Mouse (Mus musculus): ENCODE measurements around the gene Yy1. TPM values are rescaled to one million over a fixed set of nuclear protein-coding genes. Genes with fewer than 3 reads are reported as not detected.

Gene Yy1
- polyA plus RNA-seq, 1 experiment, result 22.1 TPM

DNA sequence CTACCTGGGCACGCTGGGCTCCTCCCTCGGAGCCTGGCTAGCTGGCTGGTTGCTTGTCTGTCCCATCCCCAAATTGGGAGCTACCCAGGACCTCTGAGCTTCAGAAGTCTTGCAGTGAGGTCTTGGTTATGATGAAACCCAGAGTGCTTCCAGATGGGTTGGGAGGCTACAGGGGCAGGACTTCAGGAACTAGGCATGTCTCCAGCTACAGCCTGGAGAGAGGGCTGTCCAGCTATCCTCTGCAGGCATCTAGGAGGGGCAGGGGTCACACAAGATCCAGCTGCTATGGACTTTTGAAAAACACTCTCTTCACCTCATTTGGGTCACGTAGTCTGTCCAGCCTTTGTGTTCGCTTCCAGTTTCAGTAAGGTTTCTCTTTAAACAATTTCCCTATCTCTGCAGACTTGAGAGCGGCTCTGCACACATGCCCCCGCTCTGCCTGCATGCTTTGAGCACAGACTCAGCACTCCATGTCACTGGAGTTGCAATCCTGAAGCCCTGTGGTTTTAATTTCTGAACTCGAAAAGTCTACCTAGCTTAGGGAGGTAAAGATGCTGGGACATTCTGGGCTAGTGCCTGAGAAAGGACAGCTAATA is 64.9 kb downstream of the Yy1 start:
- TF ChIP-seq CTCF (IDR thresholded peaks at IDR 0.05; ENCODE audit: extremely low read depth, insufficient read depth, low read length), result no peak
- TF ChIP-seq POLR2A (IDR thresholded peaks at IDR 0.05; ENCODE audit: extremely low read depth, insufficient read depth, low read length), result no peak
- Histone ChIP-seq H3K4me3 (ENCODE audit: insufficient read depth, low read length) (no peak overlapping the region), H3K4me1 (ENCODE audit: control insufficient read depth, insufficient read depth, low read length) (no peaks in the 10 kb centered on the region), H3K27ac (ENCODE audit: insufficient read depth, low read length) (no peak overlapping the region)

DNA sequence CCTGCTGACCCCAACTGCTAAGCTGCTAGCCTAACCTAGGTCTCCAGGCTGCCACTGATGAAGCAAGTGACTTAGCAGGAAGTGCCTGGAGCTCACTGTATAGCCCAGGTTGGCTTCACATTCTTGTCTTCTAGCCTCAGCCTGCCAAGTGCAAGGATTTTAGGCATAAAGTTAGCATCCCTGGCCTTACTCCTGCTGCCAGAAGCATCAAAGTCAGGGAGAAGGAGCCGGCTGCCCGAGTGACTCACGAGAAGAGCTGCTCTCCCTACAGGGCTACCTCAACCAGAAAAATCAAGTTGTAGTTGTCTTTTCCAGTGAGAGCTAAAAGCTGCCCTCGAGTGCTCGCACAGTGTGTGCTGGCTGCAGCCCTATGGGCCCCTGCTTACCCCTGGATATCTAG is 65.7 kb downstream of the Yy1 start:
- no peaks in the 10 kb centered on the region for H3K4me1 ChIP-seq (ENCODE audit: control insufficient read depth, insufficient read depth, low read length)

DNA sequence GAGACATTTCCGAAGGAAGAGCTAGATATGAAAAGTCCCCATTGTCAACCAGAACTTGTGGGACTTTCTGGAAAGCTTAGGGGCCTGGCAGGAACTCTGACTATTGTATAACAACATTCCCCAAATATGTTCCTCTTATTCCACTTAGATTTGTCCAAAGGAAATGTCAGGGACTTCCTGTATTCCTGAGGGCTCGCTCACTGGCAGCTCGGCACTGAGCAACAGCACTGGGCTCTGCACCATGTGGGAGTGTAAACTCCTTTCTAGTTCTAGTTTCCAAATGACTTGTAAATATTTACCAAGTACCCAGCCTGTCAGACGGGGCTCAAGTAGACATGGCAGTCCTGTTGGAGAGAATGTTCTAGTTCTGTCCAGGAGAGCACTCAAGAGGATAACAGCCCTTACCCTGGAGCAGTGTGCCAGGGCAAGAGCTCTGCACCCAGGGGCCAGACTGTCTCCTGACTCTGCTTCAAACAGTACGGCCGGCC is 72.3 kb downstream of the Yy1 start:
- TF ChIP-seq POLR2A (IDR thresholded peaks at IDR 0.05; ENCODE audit: extremely low read depth, insufficient read depth, low read length) (no peak), CTCF (IDR thresholded peaks at IDR 0.05; ENCODE audit: extremely low read depth, insufficient read depth, low read length) (no peak)
- Histone ChIP-seq H3K27ac (ENCODE audit: insufficient read depth, low read length) (no peak overlapping the region), H3K4me3 (ENCODE audit: insufficient read depth, low read length) (no peak overlapping the region), H3K4me1 (ENCODE audit: control insufficient read depth, insufficient read depth, low read length) (no peaks in the 10 kb centered on the region)

More for the DNA sequence above, 65.7 kb downstream of the Yy1 start:
- H3K4me3 ChIP-seq (ENCODE audit: insufficient read depth, low read length), result no peak overlapping the region
- TF ChIP-seq CTCF (IDR thresholded peaks at IDR 0.05; ENCODE audit: extremely low read depth, insufficient read depth, low read length), result no peak
- no peak for TF ChIP-seq POLR2A (IDR thresholded peaks at IDR 0.05; ENCODE audit: extremely low read depth, insufficient read depth, low read length)
- H3K27ac ChIP-seq (ENCODE audit: insufficient read depth, low read length), result no peak overlapping the region

DNA sequence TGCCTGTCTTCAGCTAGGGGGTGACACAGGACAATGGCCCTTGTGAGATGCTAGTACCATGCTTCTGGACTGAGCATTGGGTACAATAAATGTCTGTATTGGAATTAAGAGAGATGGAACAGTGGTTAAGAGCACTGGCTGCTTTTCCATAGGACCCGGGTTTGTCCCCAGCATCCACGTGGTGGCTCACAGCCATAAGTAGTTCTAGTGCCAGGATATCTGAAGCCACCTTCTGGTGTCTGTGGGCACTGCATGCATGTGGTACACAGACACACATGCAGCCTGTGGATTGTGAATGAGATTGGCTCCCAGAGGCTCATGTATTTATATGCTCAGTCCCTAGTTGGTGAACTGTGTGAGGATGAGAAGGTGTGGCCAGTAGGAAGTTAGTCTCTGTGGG is 76.8 kb downstream of the Yy1 start:
- H3K4me3 ChIP-seq (ENCODE audit: insufficient read depth, low read length), result no peak overlapping the region
- no peak for TF ChIP-seq POLR2A (IDR thresholded peaks at IDR 0.05; ENCODE audit: extremely low read depth, insufficient read depth, low read length)
- peak; percentile 15; the same call in 1 of the 2 replicates for TF ChIP-seq CTCF (IDR thresholded peaks at IDR 0.05; ENCODE audit: extremely low read depth, insufficient read depth, low read length)
- no peak overlapping the region for H3K27ac ChIP-seq (ENCODE audit: insufficient read depth, low read length)
- no peaks in the 10 kb centered on the region for H3K4me1 ChIP-seq (ENCODE audit: control insufficient read depth, insufficient read depth, low read length)

Other genes starting within 250 kb of the Yy1 start
- 178 and 187 TPM in 2 replicates for gene Evl, start 238.3 kb upstream of the Yy1 start, polyA plus RNA-seq (2012; rRNA removed)
- 8.5 and 9.4 TPM in 2 replicates for gene Degs2, start 90.7 kb upstream of the Yy1 start, polyA plus RNA-seq (2012; rRNA removed)
- 17.4 and 18.0 TPM in 2 replicates for gene Slc25a29, start 42.9 kb downstream of the Yy1 start, polyA plus RNA-seq (2012; rRNA removed)
- 8.5 and 9.2 TPM in 2 replicates for gene Slc25a47, start 43.1 kb downstream of the Yy1 start, polyA plus RNA-seq (2012; rRNA removed)
- gene Wdr25, start 100.7 kb downstream of the Yy1 start, polyA plus RNA-seq (2012; rRNA removed), result 13.6 and 15.5 TPM in 2 replicates
- 98.2 and 103 TPM in 2 replicates for gene Wars, start 101.2 kb downstream of the Yy1 start, polyA plus RNA-seq (2012; rRNA removed)

Measured in cortical plate, adult 2 months (tissue).